Mouse (Mus musculus): ENCODE results near the gene Hist1h2ag. TPM values are rescaled to one million over a fixed set of nuclear protein-coding genes. Genes with fewer than 3 reads are reported as not detected.

The Hist1h2ag gene
- polyA plus RNA-seq, 1 experiment, result 42.0 TPM

- WGBS, result 8% methylated on average over 22 of the region's 22 CpGs
- no peak for TF ChIP-seq POLR2A (IDR thresholded peaks at IDR 0.05; ENCODE audit: borderline replicate concordance, control insufficient read depth, low read depth, low read length)
- no peak for TF ChIP-seq CTCF (IDR thresholded peaks at IDR 0.05; ENCODE audit: control insufficient read depth, insufficient read depth, low read length)
- Histone ChIP-seq H3K4me3 (replicated peaks; ENCODE audit: control insufficient read depth, low read depth, low read length) (no peak overlapping the region), H3K27ac (ENCODE audit: control insufficient read depth, insufficient read depth, low read depth, low read length, poor library complexity) (no peak overlapping the region), H3K4me1 (ENCODE audit: control insufficient read depth, insufficient read depth, low read length) (peaks cover 1% of the 10 kb centered on the region; the same call in 1 of the 2 replicates)
These were observed 48.6 kb downstream of the Hist1h2ag start for GRCm38 (mm10) chr13:21993957-21994738.

GRCm38 (mm10) chr13:21992550-21992949 is 50.2 kb downstream of the Hist1h2ag start:
- peaks cover 1% of the 10 kb centered on the region; the same call in 1 of the 2 replicates for H3K4me1 ChIP-seq (ENCODE audit: control insufficient read depth, insufficient read depth, low read length)
- 87% methylated on average over 5 of the region's 5 CpGs for WGBS
- no peak overlapping the region for H3K4me3 ChIP-seq (replicated peaks; ENCODE audit: control insufficient read depth, low read depth, low read length)
- TF ChIP-seq POLR2A (IDR thresholded peaks at IDR 0.05; ENCODE audit: borderline replicate concordance, control insufficient read depth, low read depth, low read length) (no peak), CTCF (IDR thresholded peaks at IDR 0.05; ENCODE audit: control insufficient read depth, insufficient read depth, low read length) (no peak)
- no peak overlapping the region for H3K27ac ChIP-seq (ENCODE audit: control insufficient read depth, insufficient read depth, low read depth, low read length, poor library complexity)

Other genes with a start within 250 kb of the Hist1h2ag start
- gene Hist1h2bq, start 232.7 kb downstream of the Hist1h2ag start, polyA plus RNA-seq (2011; ENCODE audit: insufficient read depth, insufficient read length, low replicate concordance, missing spikeins), result 27.5 and 42.9 TPM in 2 replicates
- gene Hist1h2ao, start 232.5 kb downstream of the Hist1h2ag start, polyA plus RNA-seq (2011; ENCODE audit: insufficient read depth, insufficient read length, low replicate concordance, missing spikeins), result 5.1 TPM in 1 of 2 replicates, not detected in the other
- 157 and 288 TPM in 2 replicates for gene Hist1h4m, start 231.2 kb downstream of the Hist1h2ag start, polyA plus RNA-seq (2011; ENCODE audit: insufficient read depth, insufficient read length, low replicate concordance, missing spikeins)
- gene Hist1h4n, start 210.7 kb downstream of the Hist1h2ag start, polyA plus RNA-seq (2011; ENCODE audit: insufficient read depth, insufficient read length, low replicate concordance, missing spikeins), result 79.8 and 313 TPM in 2 replicates
- gene Hist1h2ap, start 209.4 kb downstream of the Hist1h2ag start, polyA plus RNA-seq (2011; ENCODE audit: insufficient read depth, insufficient read length, low replicate concordance, missing spikeins), result 94.2 and 102 TPM in 2 replicates
- gene Hist1h2br, start 209.2 kb downstream of the Hist1h2ag start, polyA plus RNA-seq (2011; ENCODE audit: insufficient read depth, insufficient read length, low replicate concordance, missing spikeins), result 36.9 and 43.8 TPM in 2 replicates
- gene Zfp184, start 97.8 kb downstream of the Hist1h2ag start, polyA plus RNA-seq (2011; ENCODE audit: insufficient read depth, insufficient read length, low replicate concordance, missing spikeins), result 1.4 and 2.5 TPM in 2 replicates
- gene Pom121l2, start 61.8 kb downstream of the Hist1h2ag start, polyA plus RNA-seq (2011; ENCODE audit: insufficient read depth, insufficient read length, low replicate concordance, missing spikeins), result not detected in 2 replicates
- gene Prss16, start 33.2 kb downstream of the Hist1h2ag start, polyA plus RNA-seq (2011; ENCODE audit: insufficient read depth, insufficient read length, low replicate concordance, missing spikeins), result 3.9 and 10.0 TPM in 2 replicates
- gene Hist1h2ah, start 7.4 kb downstream of the Hist1h2ag start, polyA plus RNA-seq (2011; ENCODE audit: insufficient read depth, insufficient read length, low replicate concordance, missing spikeins), result 31.8 and 40.4 TPM in 2 replicates
- 109 and 137 TPM in 2 replicates for gene Hist1h2bk, start 7.1 kb downstream of the Hist1h2ag start, polyA plus RNA-seq (2011; ENCODE audit: insufficient read depth, insufficient read length, low replicate concordance, missing spikeins)
- 144 and 216 TPM in 2 replicates for gene Hist1h4i, start 1.6 kb downstream of the Hist1h2ag start, polyA plus RNA-seq (2011; ENCODE audit: insufficient read depth, insufficient read length, low replicate concordance, missing spikeins)
- gene Hist1h2bj, start 270 bp upstream of the Hist1h2ag start, polyA plus RNA-seq (2011; ENCODE audit: insufficient read depth, insufficient read length, low replicate concordance, missing spikeins), result 40.5 and 87.9 TPM in 2 replicates
- gene Vmn1r188, start 41.5 kb upstream of the Hist1h2ag start, polyA plus RNA-seq (2011; ENCODE audit: insufficient read depth, insufficient read length, low replicate concordance, missing spikeins), result not detected in 2 replicates
- gene Vmn1r189, start 62.9 kb upstream of the Hist1h2ag start, polyA plus RNA-seq (2011; ENCODE audit: insufficient read depth, insufficient read length, low replicate concordance, missing spikeins), result not detected in 2 replicates
- not detected in 2 replicates for gene Vmn1r191, start 141.0 kb upstream of the Hist1h2ag start, polyA plus RNA-seq (2011; ENCODE audit: insufficient read depth, insufficient read length, low replicate concordance, missing spikeins)
- gene Vmn1r192, start 148.2 kb upstream of the Hist1h2ag start, polyA plus RNA-seq (2011; ENCODE audit: insufficient read depth, insufficient read length, low replicate concordance, missing spikeins), result not detected in 2 replicates
- gene Vmn1r193, start 180.2 kb upstream of the Hist1h2ag start, polyA plus RNA-seq (2011; ENCODE audit: insufficient read depth, insufficient read length, low replicate concordance, missing spikeins), result 0.42 and 0.72 TPM in 2 replicates
- not detected in 2 replicates for gene Vmn1r194, start 201.3 kb upstream of the Hist1h2ag start, polyA plus RNA-seq (2011; ENCODE audit: insufficient read depth, insufficient read length, low replicate concordance, missing spikeins)
- not detected in 2 replicates for gene Vmn1r195, start 227.6 kb upstream of the Hist1h2ag start, polyA plus RNA-seq (2011; ENCODE audit: insufficient read depth, insufficient read length, low replicate concordance, missing spikeins)
- not detected in 2 replicates for gene Vmn1r196, start 247.0 kb upstream of the Hist1h2ag start, polyA plus RNA-seq (2011; ENCODE audit: insufficient read depth, insufficient read length, low replicate concordance, missing spikeins)

Data from bone marrow, adult 2 months (tissue).